Mouse (Mus musculus) heart, embryonic 11.5 days (tissue): ENCODE data around the gene Nup155. TPM values are rescaled to one million over a fixed set of nuclear protein-coding genes. Genes with fewer than 3 reads are reported as not detected.
"Not testable (repeated sequence)": the region's sequence is repeated elsewhere in the genome, so short reads cannot be mapped to it uniquely, and the experiment has no call there.

Source experiments
- ATAC-seq: fragments of 200-750 bp; cut with Nextera tagmentation; replicated peaks from 2 replicates; pipeline ENCODE4 v1.8.0; 2017; ENCODE audit warnings: moderate library complexity; ENCODE audit not compliant: insufficient number of reproducible peaks, low FRiP score, low TSS enrichment
- H3K27ac ChIP-seq: fragments of 300-500 bp; sonication (generic); 2 replicates; pipeline ENCODE4 v1.5.1; 2014; ENCODE audit warnings: mild to moderate bottlenecking, low read depth, low read length
- H3K27me3 ChIP-seq: fragments of 300-500 bp; sonication (generic); 2 replicates; pipeline ENCODE4 v1.6.1; 2014; ENCODE audit warnings: mild to moderate bottlenecking, low read length, mixed read lengths; ENCODE audit not compliant: control insufficient read depth, insufficient read depth
- H3K36me3 ChIP-seq: fragments of 300-500 bp; sonication (generic); 2 replicates; pipeline ENCODE4 v1.6.1; 2014; ENCODE audit warnings: mild to moderate bottlenecking, low read length, moderate library complexity, mixed read lengths; ENCODE audit not compliant: control insufficient read depth, insufficient read depth
- H3K4me1 ChIP-seq: fragments of 300-500 bp; sonication (generic); 2 replicates; pipeline ENCODE4 v1.6.1; 2014; ENCODE audit warnings: low read length; ENCODE audit not compliant: control insufficient read depth, insufficient read depth
- H3K4me2 ChIP-seq: fragments of 300-500 bp; sonication (generic); 2 replicates; pipeline ENCODE4 v1.6.1; 2014; ENCODE audit warnings: mild to moderate bottlenecking, moderate library complexity
- H3K4me3 ChIP-seq: fragments of 300-500 bp; sonication (generic); 2 replicates; pipeline ENCODE4 v1.5.1; 2014; ENCODE audit warnings: low read depth, low read length
- H3K9ac ChIP-seq: fragments of 300-500 bp; sonication (generic); 2 replicates; pipeline ENCODE4 v1.6.1; 2014; ENCODE audit warnings: mild to moderate bottlenecking, low read depth, low read length, moderate library complexity
- H3K9me3 ChIP-seq: fragments of 300-500 bp; sonication (generic); replicated peaks from 2 replicates; pipeline ENCODE4 v1.6.1; 2016; ENCODE audit warnings: low read length; ENCODE audit not compliant: control insufficient read depth
- WGBS: fragments of 180-500 bp; shearing (Covaris S2); extraction: QIAGEN DNeasy Blood & Tissue Kit; methylation state at CpG from one replicate; pipeline ENCODE4 v1.1.7; 2014; ENCODE audit not compliant: insufficient replicate concordance; 5-methylcytosine and 5-hydroxymethylcytosine counted together
- polyA plus RNA-seq: library from polyadenylated mRNA; unstranded; fragments of >200 nt; fragmentation: Nextera tagmentation; extraction: Ambion mirVana; gene quantifications from 2 replicates; pipeline ENCODE4 v1.2.1, GENCODE M21; 2014

Nup155 gene
- polyA plus RNA-seq, 1 experiment from 2014 or later, result 13.1 TPM

GRCm38 (mm10) chr15:8098774-8099749, 10.0 kb upstream of the Nup155 start, which contains the start of gene Wdr70:
Wdr70 (minus strand) TSS chr15:8099209.
- peaks cover 2% of the 10 kb centered on the region; the same call in 1 of the 2 replicates for H3K36me3 ChIP-seq
- H3K9ac ChIP-seq, result peak within 1 kb of the TSS; percentile 86
- no peak within 1 kb of the TSS for H3K27ac ChIP-seq
- H3K4me2 ChIP-seq, result peak within 1 kb of the TSS; percentile 58
- H3K4me3 ChIP-seq, result peak within 1 kb of the TSS; percentile 86
- peak; percentile 79 for ATAC-seq
- H3K9me3 ChIP-seq, result no peaks in the 10 kb centered on the region
- no peaks in the 10 kb centered on the region for H3K27me3 ChIP-seq
- H3K4me1 ChIP-seq, result 0 out of 2 replicates have a peak, but pooled peaks cover 3% of the 10 kb centered on the region
- WGBS, result 2% methylated on average over 56 of the region's 56 CpGs

- not testable (repeated sequence) for H3K27me3 ChIP-seq, H3K36me3 ChIP-seq, H3K4me1 ChIP-seq, H3K4me3 ChIP-seq, ATAC-seq, H3K4me2 ChIP-seq, H3K27ac ChIP-seq, H3K9ac ChIP-seq, H3K9me3 ChIP-seq
- 87% methylated on average over 13 of the region's 15 CpGs for WGBS
Observed at GRCm38 (mm10) chr15:8101975-8102542, 7.0 kb upstream of the Nup155 start.

- ATAC-seq, result no peak
- peak overlapping the region; percentile 95 for H3K4me3 ChIP-seq
- WGBS, result 49% methylated on average over 19 of the region's 19 CpGs
Observed at GRCm38 (mm10) chr15:8108360-8108965, 610 bp upstream of the Nup155 start.

GRCm38 (mm10) chr15:8109782-8110181, 709 bp downstream of the Nup155 start:
- Histone ChIP-seq H3K9me3 (no peaks in the 10 kb centered on the region), H3K4me3 (peak overlapping the region; percentile 95), H3K4me2 (peak overlapping the region; percentile 83), H3K36me3 (peaks cover 9% of the 10 kb centered on the region), H3K9ac (peak overlapping the region; percentile 97), H3K4me1 (peaks cover 11% of the 10 kb centered on the region; the same call in 1 of the 2 replicates), H3K27ac (peak overlapping the region; percentile 77; the same call in 1 of the 2 replicates), H3K27me3 (no peaks in the 10 kb centered on the region)
- WGBS, result 6% methylated on average over 8 of the region's 8 CpGs
- no peak for ATAC-seq

More at GRCm38 (mm10) chr15:8108360-8108965, 610 bp upstream of the Nup155 start:
- H3K4me1 ChIP-seq, result peaks cover 11% of the 10 kb centered on the region; the same call in 1 of the 2 replicates
- peaks cover 8% of the 10 kb centered on the region for H3K36me3 ChIP-seq
- H3K27me3 ChIP-seq, result no peaks in the 10 kb centered on the region
- H3K9me3 ChIP-seq, result no peaks in the 10 kb centered on the region
- peak overlapping the region; percentile 77 for H3K27ac ChIP-seq
- peak overlapping the region; percentile 83 for H3K4me2 ChIP-seq
- H3K9ac ChIP-seq, result peak overlapping the region; percentile 97

- Histone ChIP-seq H3K27ac (no peak overlapping the region), H3K9me3 (no peaks in the 10 kb centered on the region), H3K4me1 (no peaks in the 10 kb centered on the region), H3K36me3 (peaks cover 33% of the 10 kb centered on the region), H3K27me3 (no peaks in the 10 kb centered on the region), H3K4me2 (no peak overlapping the region), H3K9ac (no peak overlapping the region), H3K4me3 (no peak overlapping the region)
- 86% methylated on average over 1 of the region's 1 CpGs for WGBS
- no peak for ATAC-seq
Observed at GRCm38 (mm10) chr15:8129281-8129680, 20.2 kb downstream of the Nup155 start.

- 90% methylated on average over 3 of the region's 3 CpGs for WGBS
Observed at GRCm38 (mm10) chr15:8131268-8131667, 22.2 kb downstream of the Nup155 start.

GRCm38 (mm10) chr15:8131761-8132160, 22.7 kb downstream of the Nup155 start:
- Histone ChIP-seq H3K27me3 (no peaks in the 10 kb centered on the region), H3K36me3 (peaks cover 36% of the 10 kb centered on the region), H3K9me3 (no peaks in the 10 kb centered on the region), H3K27ac (no peak overlapping the region), H3K4me1 (no peaks in the 10 kb centered on the region), H3K4me2 (no peak overlapping the region), H3K9ac (no peak overlapping the region), H3K4me3 (no peak overlapping the region)
- ATAC-seq, result no peak

More at GRCm38 (mm10) chr15:8131268-8131667, 22.2 kb downstream of the Nup155 start:
- H3K36me3 ChIP-seq, result peaks cover 40% of the 10 kb centered on the region
- H3K27me3 ChIP-seq, result no peaks in the 10 kb centered on the region
- no peaks in the 10 kb centered on the region for H3K9me3 ChIP-seq
- no peaks in the 10 kb centered on the region for H3K4me1 ChIP-seq
- H3K9ac ChIP-seq, result no peak overlapping the region
- no peak overlapping the region for H3K4me2 ChIP-seq
- no peak overlapping the region for H3K4me3 ChIP-seq
- H3K27ac ChIP-seq, result no peak overlapping the region
- ATAC-seq, result no peak

GRCm38 (mm10) chr15:8135606-8136005, 26.5 kb downstream of the Nup155 start:
- H3K4me3 ChIP-seq, result no peak overlapping the region
- ATAC-seq, result no peak
- 91% methylated on average over 5 of the region's 5 CpGs for whole genome bisulfite sequencing
- H3K9ac ChIP-seq, result no peak overlapping the region
- H3K4me2 ChIP-seq, result no peak overlapping the region
- H3K36me3 ChIP-seq, result peaks cover 37% of the 10 kb centered on the region
- H3K9me3 ChIP-seq, result no peaks in the 10 kb centered on the region
- no peak overlapping the region for H3K27ac ChIP-seq
- H3K4me1 ChIP-seq, result no peaks in the 10 kb centered on the region
- H3K27me3 ChIP-seq, result no peaks in the 10 kb centered on the region
